ENCODE assay signal across 28 mouse cellular contexts in the genomic region with DNA sequence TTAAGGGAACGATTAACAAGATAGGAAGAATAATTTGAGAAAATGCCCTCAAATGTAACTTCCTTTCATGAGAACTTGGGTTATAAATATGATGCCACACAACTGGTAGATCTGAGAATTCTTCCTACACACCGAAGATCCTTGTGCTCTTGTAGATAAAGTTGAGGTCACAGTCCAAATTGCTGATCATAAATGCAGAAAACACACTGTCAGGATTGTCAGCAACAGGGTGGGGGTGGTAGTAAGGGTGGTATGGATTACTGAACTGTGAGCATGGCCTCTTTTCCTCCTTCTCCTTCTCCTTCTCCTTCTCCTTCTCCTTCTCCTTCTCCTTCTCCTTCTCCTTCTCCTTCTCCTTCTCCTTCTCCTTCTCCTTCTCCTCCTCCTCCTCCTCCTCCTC.
"Had no signal": no experiment of that assay in that cellular context is flagged by ENCODE, and none has a peak within 500 bp of the region (broad histone marks: within the 10 kb centered on the region; RNA-seq: fewer than 3 reads in every experiment).

No protein-coding gene starts in this region.

- H3K4me3 ChIP-seq: embryonic facial prominence, embryonic 10.5 days; embryonic facial prominence, embryonic 12.5 days; embryonic facial prominence, embryonic 13.5 days; embryonic facial prominence, embryonic 15.5 days; erythroblast, embryonic 14.5 days; forebrain, embryonic 10.5 days; forebrain, embryonic 12.5 days; forebrain, embryonic 13.5 days; forebrain, embryonic 15.5 days; gastrocnemius, adult 2 months; heart, adult 2 months had no signal

- H3K4me2 ChIP-seq: embryonic facial prominence, embryonic 12.5 days; embryonic facial prominence, embryonic 13.5 days; embryonic facial prominence, embryonic 15.5 days; forebrain, embryonic 12.5 days; forebrain, embryonic 13.5 days; forebrain, embryonic 15.5 days had no signal

- ATAC-seq: forebrain, embryonic 13.5 days; forebrain, embryonic 14.5 days; forebrain, embryonic 15.5 days; forebrain, embryonic 16.5 days; forebrain, postnatal 0 days had no signal

- H3K27me3 ChIP-seq: embryonic facial prominence, embryonic 12.5 days; embryonic facial prominence, embryonic 13.5 days; embryonic facial prominence, embryonic 15.5 days; forebrain, embryonic 12.5 days; forebrain, embryonic 13.5 days; forebrain, embryonic 15.5 days had no signal

- DNase-seq: cerebellum, adult 8-10 months; cerebellum, adult 9-10 months; cerebellum, adult 9-11 months; cerebellum, postnatal 10 days; cerebellum, postnatal 14 days; cerebellum, postnatal 25 days; cerebellum, postnatal 36 days; embryo, embryonic 11 days; forebrain, postnatal 0 days; gastrocnemius, adult 2 months; gastrocnemius, postnatal 10 days; gastrocnemius, postnatal 14 days; gastrocnemius, postnatal 25 days; gastrocnemius, postnatal 36 days; heart, adult 11 months; heart, adult 18-20 months; heart, adult 2 months had no signal

- H3K4me1 ChIP-seq: embryonic facial prominence, embryonic 15.5 days; forebrain, embryonic 10.5 days; forebrain, embryonic 12.5 days; forebrain, embryonic 13.5 days; forebrain, embryonic 15.5 days had no signal

- H3K36me3 ChIP-seq: embryonic facial prominence, embryonic 10.5 days; embryonic facial prominence, embryonic 12.5 days; embryonic facial prominence, embryonic 13.5 days; embryonic facial prominence, embryonic 15.5 days; forebrain, embryonic 10.5 days; forebrain, embryonic 12.5 days; forebrain, embryonic 15.5 days had no signal

- H3K9me3 ChIP-seq: embryonic facial prominence, embryonic 10.5 days; embryonic facial prominence, embryonic 12.5 days; embryonic facial prominence, embryonic 13.5 days; embryonic facial prominence, embryonic 15.5 days; forebrain, embryonic 10.5 days; forebrain, embryonic 12.5 days; forebrain, embryonic 13.5 days; forebrain, embryonic 15.5 days had no signal

- H3K9ac ChIP-seq: embryonic facial prominence, embryonic 12.5 days; embryonic facial prominence, embryonic 13.5 days; embryonic facial prominence, embryonic 15.5 days; forebrain, embryonic 12.5 days; forebrain, embryonic 13.5 days; forebrain, embryonic 15.5 days; forebrain, postnatal 0 days had no signal

- H3K27ac ChIP-seq: embryonic facial prominence, embryonic 10.5 days; embryonic facial prominence, embryonic 12.5 days; embryonic facial prominence, embryonic 13.5 days; embryonic facial prominence, embryonic 15.5 days; forebrain, embryonic 10.5 days; forebrain, embryonic 12.5 days; forebrain, embryonic 13.5 days; forebrain, embryonic 15.5 days; gastrocnemius, adult 2 months; heart, adult 2 months had no signal
